Mouse (Mus musculus): ENCODE measurements around the gene Oip5.

Gene Oip5

GRCm38 (mm10) chr2:119584282-119584681 lies 34.0 kb downstream of the Oip5 start:
- DNase-seq: no peak

DNA sequence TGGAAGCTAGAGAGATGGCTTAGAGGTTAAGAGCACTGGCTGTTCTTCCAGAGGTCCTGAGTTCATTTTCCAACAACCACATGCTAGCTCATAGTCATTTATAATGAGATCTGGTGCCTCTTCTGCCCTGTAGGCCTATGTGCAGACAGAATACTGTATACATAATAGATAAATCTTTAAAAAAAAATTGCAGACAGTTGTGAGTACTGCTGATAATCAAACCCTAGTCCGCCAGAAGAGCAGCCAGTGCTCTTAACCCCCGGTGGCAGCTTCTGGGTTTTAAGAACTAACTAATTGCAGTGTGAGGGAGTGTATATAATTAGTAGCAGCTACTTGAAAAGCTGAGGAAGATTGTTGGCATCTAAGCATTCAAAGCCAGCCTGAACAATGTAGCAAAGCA lies 34.8 kb downstream of the Oip5 start:
- DNase-seq: no peak

- no peak for DNase-seq
Measured at GRCm38 (mm10) chr2:119581571-119581970, 36.7 kb downstream of the Oip5 start.

GRCm38 (mm10) chr2:119572471-119572870 lies 45.8 kb downstream of the Oip5 start:
- DNase-seq: no peak

- no peak for DNase-seq
Measured at GRCm38 (mm10) chr2:119566182-119566855, 52.0 kb downstream of the Oip5 start.

DNA sequence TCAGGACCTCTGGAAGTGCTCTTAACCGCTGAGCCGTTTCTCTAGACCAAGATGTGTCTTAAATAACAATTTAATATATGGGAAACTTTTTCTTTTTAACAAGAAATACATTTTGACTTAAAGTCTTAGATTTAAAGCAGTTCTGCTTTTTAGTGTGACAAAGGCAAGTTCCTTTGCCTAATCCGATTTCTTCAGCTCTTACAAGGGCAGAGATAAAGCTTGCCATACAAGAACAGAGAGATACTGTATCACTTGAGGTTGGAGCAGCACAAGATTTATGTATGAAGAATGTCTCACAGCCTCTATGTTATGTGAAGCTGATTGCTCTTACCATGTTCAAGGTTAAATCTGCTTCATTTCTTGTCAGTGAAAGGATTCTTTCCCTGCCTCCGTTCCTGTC lies 53.0 kb downstream of the Oip5 start:
- no peak for DNase-seq

- DNase-seq: no peak
Measured at GRCm38 (mm10) chr2:119561794-119562193, 56.5 kb downstream of the Oip5 start.
